In the genomic region with DNA sequence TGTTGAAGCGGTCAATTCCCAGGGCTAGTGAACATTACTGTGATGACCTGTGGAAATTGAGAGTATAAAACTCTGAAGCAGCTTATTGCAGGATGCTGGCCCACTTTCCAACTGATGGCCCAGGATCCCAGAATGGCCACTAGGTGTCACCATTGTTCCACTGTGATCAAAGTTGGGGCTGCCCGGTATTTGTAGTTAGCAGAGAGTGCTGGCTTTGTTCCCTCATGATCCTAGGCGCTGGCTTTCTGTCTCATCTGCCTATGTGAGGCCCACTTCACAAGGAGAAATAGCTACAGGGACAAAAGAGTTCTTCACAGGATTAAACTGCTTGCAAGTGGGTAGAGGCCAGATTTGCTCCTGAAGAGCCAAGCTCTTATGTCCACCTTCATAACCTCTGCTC, we compare ENCODE assay signal across 9 mouse cellular contexts. TPM values are rescaled to one million over a fixed set of nuclear protein-coding genes. Genes with fewer than 3 reads are reported as not detected.
DNase-seq lines count a peak whose midpoint lies in the region; ATAC-seq lines count a peak whose summit lies in the region.
"Had no signal": no experiment of that assay in that cellular context is flagged by ENCODE, and none has a peak within 500 bp of the region (broad histone marks: within the 10 kb centered on the region; RNA-seq: fewer than 3 reads in every experiment).

No protein-coding gene starts in this region.

- H3K9ac ChIP-seq in hindbrain, embryonic 13.5 days: no peak overlapping the region

- no peak overlapping the region for H3K4me3 ChIP-seq in hindbrain, embryonic 13.5 days
- H3K4me3 ChIP-seq: myocyte had no signal

- peak overlapping the region; percentile 71 for H3K27ac ChIP-seq in hindbrain, embryonic 13.5 days

- H3K4me2 ChIP-seq in hindbrain, embryonic 13.5 days: no peak overlapping the region

- peaks cover 6% of the 10 kb centered on the region for H3K36me3 ChIP-seq in hindbrain, embryonic 13.5 days

- no peaks in the 10 kb centered on the region for H3K9me3 ChIP-seq in hindbrain, embryonic 13.5 days

- peak; percentile 88 for DNase-seq in NIH3T3 (ENCODE audit: low read depth)
- peak; percentile 88 for DNase-seq in cerebellum, adult 9-10 months
- peak; percentile 88 for DNase-seq in layer of hippocampus, postnatal 10 days (ENCODE audit: low spot score in 2 of 2)
- DNase-seq in lung, postnatal 10 days: peak; percentile 89
- peak; percentile 73 for DNase-seq in retina, adult 2 months (ENCODE audit: low read depth, low spot score)
- DNase-seq in thymus, postnatal 14 days: peak; percentile 79

- 4% methylated on average over 3 of the region's 3 CpGs for WGBS in hindbrain, embryonic 13.5 days

- peaks cover 10% of the 10 kb centered on the region; the same call in 1 of the 2 replicates for H3K4me1 ChIP-seq in hindbrain, embryonic 13.5 days (replicated peaks)

- H3K27me3 ChIP-seq in hindbrain, embryonic 13.5 days: no peaks in the 10 kb centered on the region

- peak; percentile 84 for ATAC-seq in frontal cortex, adult (ENCODE audit: low TSS enrichment)
- peak; percentile 78 for ATAC-seq in hindbrain, embryonic 13.5 days (ENCODE audit: low FRiP score)

RNA-seq across cellular contexts. Expression of a gene that starts 7.0 kb away (rescaled TPM):
- 22.1 and 24.3 TPM in 2 replicates for polyA plus RNA-seq in hindbrain, embryonic 13.5 days (2015; fragmentation: Nextera tagmentation; extraction: Ambion mirVana)
- 10 to 100 TPM; 23.8 to 28.4 TPM for total RNA-seq in layer of hippocampus, postnatal 10 days (2021)

RNA-seq across cellular contexts. Expression of a gene that starts 17.9 kb away (rescaled TPM):
- polyA plus RNA-seq in hindbrain, embryonic 13.5 days (2015; fragmentation: Nextera tagmentation; extraction: Ambion mirVana): 0.35 and 0.41 TPM in 2 replicates
- total RNA-seq in layer of hippocampus, postnatal 10 days (2021): 10 to 100 TPM; 17.8 to 22.2 TPM
- polyA plus RNA-seq: myocyte had no signal

RNA-seq across cellular contexts. Expression of a gene that starts 22.1 kb away (rescaled TPM):
- polyA plus RNA-seq in hindbrain, embryonic 13.5 days (2015; fragmentation: Nextera tagmentation; extraction: Ambion mirVana): 111 and 114 TPM in 2 replicates
- 10 to 100 TPM; 52.0 to 52.1 TPM for total RNA-seq in layer of hippocampus, postnatal 10 days (2021)

RNA-seq across cellular contexts. Expression of a gene that starts 40.5 kb away (rescaled TPM):
- 27.0 and 29.1 TPM in 2 replicates for polyA plus RNA-seq in hindbrain, embryonic 13.5 days (2015; fragmentation: Nextera tagmentation; extraction: Ambion mirVana)
- total RNA-seq in layer of hippocampus, postnatal 10 days (2021): 10 to 100 TPM; 42.4 to 47.3 TPM

RNA-seq across cellular contexts. Expression of a gene that starts 44.8 kb away (rescaled TPM):
- 52.6 and 57.7 TPM in 2 replicates for polyA plus RNA-seq in hindbrain, embryonic 13.5 days (2015; fragmentation: Nextera tagmentation; extraction: Ambion mirVana)
- 10 to 100 TPM; 32.2 to 33.2 TPM for total RNA-seq in layer of hippocampus, postnatal 10 days (2021)
